ENCODE assay signal across 12 mouse cellular contexts in genomic region chr9:21849691-21850677, GRCm38 (mm10). TPM values are rescaled to one million over a fixed set of nuclear protein-coding genes. Genes with fewer than 3 reads are reported as not detected.
DNase-seq lines count a peak whose midpoint lies in the region; ATAC-seq and TF ChIP-seq lines count a peak whose summit lies in the region.
"Had no signal": no experiment of that assay in that cellular context is flagged by ENCODE, and none has a peak within 500 bp of the region (broad histone marks: within the 10 kb centered on the region; RNA-seq: fewer than 3 reads in every experiment).

No protein-coding gene starts in this region.

- peaks cover 14% of the 10 kb centered on the region for H3K36me3 ChIP-seq in kidney, embryonic 15.5 days
- H3K36me3 ChIP-seq: midbrain, embryonic 12.5 days had no signal

- peaks cover 75% of the 10 kb centered on the region for H3K4me1 ChIP-seq in kidney, embryonic 15.5 days

- DNase-seq in gastrocnemius, adult 2 months: no peak
- DNase-seq in gastrocnemius, adult 8-10 months (ENCODE audit: low spot score in 2 of 2): no peak
- no peak for DNase-seq in kidney, postnatal 4 days
- DNase-seq in embryo, embryonic 9.5 days (ENCODE audit: extremely low spot score): peak; percentile 29
- DNase-seq in neural tube, embryonic 10.5 days (ENCODE audit: extremely low spot score, low spot score): peak; percentile 25
- DNase-seq in retina, postnatal 1 day: no peak
- DNase-seq in adrenal gland, adult 8-10 months: no peak

- H3K4me2 ChIP-seq in kidney, embryonic 15.5 days: peak overlapping the region; percentile 82
- H3K4me2 ChIP-seq: midbrain, embryonic 12.5 days had no signal

- TF ChIP-seq CTCF in gastrocnemius, adult 2 months (IDR thresholded peaks at IDR 0.05): no peak

- no peak overlapping the region for H3K9ac ChIP-seq in kidney, embryonic 15.5 days
- H3K9ac ChIP-seq: midbrain, embryonic 12.5 days had no signal

- H3K4me3 ChIP-seq in gastrocnemius, adult 2 months: peak overlapping the region; percentile 90
- H3K4me3 ChIP-seq in kidney, embryonic 15.5 days (replicated peaks): 0 out of 2 replicates have a peak overlapping the region, but pooled peaks have one; percentile 62
- H3K4me3 ChIP-seq: midbrain, embryonic 12.5 days had no signal

- H3K27me3 ChIP-seq in kidney, embryonic 15.5 days: no peaks in the 10 kb centered on the region
- H3K27me3 ChIP-seq: midbrain, embryonic 12.5 days had no signal

- peak overlapping the region; percentile 89 for H3K27ac ChIP-seq in gastrocnemius, adult 2 months
- peak overlapping the region; percentile 74 for H3K27ac ChIP-seq in kidney, embryonic 15.5 days
- H3K27ac ChIP-seq: midbrain, embryonic 12.5 days had no signal

- no peak for ATAC-seq in kidney, embryonic 15.5 days (replicated peaks; ENCODE audit: low FRiP score)
- ATAC-seq: hindbrain, embryonic 16.5 days had no signal

- intact Hi-C loops in gastrocnemius, adult 2 months (cut with DNase I): no loop called here

- 61% methylated on average over 7 of the region's 7 CpGs for WGBS in kidney, embryonic 15.5 days

- H3K9me3 ChIP-seq in kidney, embryonic 15.5 days (replicated peaks): no peaks in the 10 kb centered on the region
- H3K9me3 ChIP-seq: midbrain, embryonic 12.5 days had no signal

RNA-seq across cellular contexts. Expression of gene Dock6, which starts 2.5 kb away (rescaled TPM):
- total RNA-seq in gastrocnemius, adult 2 months (2021): 10 to 100 TPM in 1 of 2 experiments, 1 to 10 TPM in 1; 9.4 to 10.5 TPM
- total RNA-seq in gastrocnemius, adult 8-10 months (2022): 1 to 10 TPM; 4.7 to 8.3 (median 5.2) TPM
- 36.8 and 46.3 TPM in 2 replicates for polyA plus RNA-seq in kidney, embryonic 15.5 days (2015; fragmentation: Nextera tagmentation; extraction: Ambion mirVana)
- total RNA-seq in adrenal gland, adult 8-10 months (2022): 10 to 100 TPM; 34.3 to 80.5 (median 56.4) TPM

RNA-seq across cellular contexts. Expression of gene Angptl8, which starts 14.7 kb away (rescaled TPM):
- not detected for total RNA-seq in gastrocnemius, adult 2 months (2021)
- total RNA-seq in gastrocnemius, adult 8-10 months (2022): not detected
- polyA plus RNA-seq in kidney, embryonic 15.5 days (2015; fragmentation: Nextera tagmentation; extraction: Ambion mirVana): 4.3 and 4.9 TPM in 2 replicates
- 10 to 100 TPM in 2 of 4 experiments, 1 to 10 TPM in 2; 1.5 to 12.0 (median 7.7) TPM for total RNA-seq in adrenal gland, adult 8-10 months (2022)
- total RNA-seq: left cerebral cortex, postnatal 14 days had no signal
- polyA plus RNA-seq: cortical plate, adult 2 months had no signal

RNA-seq across cellular contexts. Expression of gene Kank2, which starts 51.4 kb away (rescaled TPM):
- 10 to 100 TPM; 11.5 to 16.6 TPM for total RNA-seq in gastrocnemius, adult 2 months (2021)
- total RNA-seq in gastrocnemius, adult 8-10 months (2022): 10 to 100 TPM; 13.0 to 15.2 (median 14.2) TPM
- 18.7 and 23.2 TPM in 2 replicates for polyA plus RNA-seq in kidney, embryonic 15.5 days (2015; fragmentation: Nextera tagmentation; extraction: Ambion mirVana)
- 10 to 100 TPM; 35.0 to 58.9 (median 47.5) TPM for total RNA-seq in adrenal gland, adult 8-10 months (2022)

Comparison
In these comparisons a context has a peak if more than half of its experiments do, and no peak if none do; other contexts are left out.
1. DNase-seq: peak in embryo, embryonic 9.5 days (single experiment) and neural tube, embryonic 10.5 days (single experiment); none in gastrocnemius, adult 2 months (single experiment), gastrocnemius, adult 8-10 months (0 of 2), kidney, postnatal 4 days (0 of 2), retina, postnatal 1 day (single experiment) and adrenal gland, adult 8-10 months (single experiment).